Mouse (Mus musculus) ovary, adult 10 weeks (tissue): Measurements from ENCODE around the gene Borcs5. TPM values are rescaled to one million over a fixed set of nuclear protein-coding genes. Genes with fewer than 3 reads are reported as not detected.

Experiments used
- polyA plus RNA-seq: library from polyadenylated mRNA; stranded (reverse); fragments of 350-450 nt; fragmentation: Illumina TruSeq; extraction: RNeasy Lipid Tissue Mini Kit (QIAGEN cat#74804); gene quantifications from one replicate; pipeline ENCODE4 v1.2.3, GENCODE M21; 2014

The Borcs5 gene
- 4.0 TPM for polyA plus RNA-seq

DNA sequence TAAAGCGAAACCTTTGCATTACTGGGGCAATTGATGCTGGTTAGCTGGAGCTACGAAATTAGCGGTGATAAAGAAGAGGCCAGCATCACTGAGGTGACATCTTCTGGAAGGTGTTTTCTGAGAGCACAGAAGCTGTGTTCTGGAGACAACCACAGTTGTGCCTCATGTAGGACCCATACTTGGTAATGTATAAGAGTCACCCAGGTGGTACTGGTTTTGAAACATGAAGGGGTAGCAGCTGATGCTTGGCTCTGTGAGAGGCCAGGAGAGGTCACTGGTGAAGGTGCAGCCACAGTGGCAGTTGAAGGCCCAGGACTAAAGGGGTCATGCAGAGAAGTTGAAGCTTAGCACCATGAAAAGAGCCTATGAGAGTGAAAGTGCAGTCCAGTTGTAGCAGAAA lies at the start of gene Borcs5:
Gene Borcs5 (plus strand): TSS at position 301 of the 400 bp plus-strand sequence.

DNA sequence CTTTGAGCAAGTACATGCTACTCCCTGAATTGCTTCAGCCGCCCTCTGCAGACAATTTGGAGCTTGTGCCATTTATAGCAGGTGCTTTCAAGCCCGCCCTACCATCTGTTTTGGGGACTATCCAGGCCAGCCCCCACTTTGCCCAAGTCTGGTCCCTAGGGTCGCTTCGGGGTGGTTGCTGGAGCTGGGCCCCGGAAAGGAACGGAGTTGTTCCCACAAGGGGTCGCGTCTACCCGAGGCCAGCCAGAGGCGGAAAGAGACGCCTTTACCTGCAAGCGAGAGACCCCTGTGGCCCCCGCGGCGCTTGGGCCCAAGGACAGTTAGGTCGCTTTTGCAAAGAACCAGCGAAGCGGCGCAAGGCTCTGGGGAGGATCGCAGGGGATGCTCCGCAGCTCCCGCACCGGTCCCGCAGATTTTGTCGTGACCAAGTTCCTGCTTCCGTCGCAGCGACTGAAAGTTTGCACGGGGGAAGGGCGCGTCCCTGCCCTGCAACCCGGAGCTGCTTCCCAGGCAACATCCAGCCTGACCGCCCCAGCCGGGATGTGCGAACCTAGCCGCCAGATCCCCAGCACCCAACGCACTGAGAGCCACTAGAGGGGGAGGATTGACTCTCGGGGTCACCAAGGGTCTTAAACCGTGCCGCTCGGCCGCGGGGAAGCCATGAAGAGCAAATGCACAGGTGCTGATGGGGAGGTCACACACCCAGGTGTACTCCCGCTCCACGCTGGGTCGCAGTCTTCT lies 7.2 kb upstream of the Borcs5 start, which contains the start of gene Mansc1:
Gene Mansc1 (minus strand): TSS at position 542 of the 741 bp plus-strand sequence.

Other genes with a start within 250 kb of the Borcs5 start
- gene Bcl2l14, start 243.2 kb upstream of the Borcs5 start, polyA plus RNA-seq = 0.40 TPM
- gene Lrp6, start 72.5 kb upstream of the Borcs5 start, polyA plus RNA-seq = 134 TPM
- 8.5 TPM for gene Mansc1, start 7.0 kb upstream of the Borcs5 start, polyA plus RNA-seq
- 48.9 TPM for gene Dusp16, start 153.1 kb downstream of the Borcs5 start, polyA plus RNA-seq
- gene Crebl2, start 190.6 kb downstream of the Borcs5 start, polyA plus RNA-seq = 20.6 TPM